Mouse (Mus musculus): ENCODE data around the gene Emilin3.

Emilin3 gene

GRCm38 (mm10) chr2:160872890-160873382 lies 39.2 kb downstream of the Emilin3 start, which contains the start of gene Zhx3:
Gene Zhx3, minus strand, starts transcription at chr2:160872998.
- peak; percentile 97 for DNase-seq (ENCODE audit: inconsistent ontology term)

DNA sequence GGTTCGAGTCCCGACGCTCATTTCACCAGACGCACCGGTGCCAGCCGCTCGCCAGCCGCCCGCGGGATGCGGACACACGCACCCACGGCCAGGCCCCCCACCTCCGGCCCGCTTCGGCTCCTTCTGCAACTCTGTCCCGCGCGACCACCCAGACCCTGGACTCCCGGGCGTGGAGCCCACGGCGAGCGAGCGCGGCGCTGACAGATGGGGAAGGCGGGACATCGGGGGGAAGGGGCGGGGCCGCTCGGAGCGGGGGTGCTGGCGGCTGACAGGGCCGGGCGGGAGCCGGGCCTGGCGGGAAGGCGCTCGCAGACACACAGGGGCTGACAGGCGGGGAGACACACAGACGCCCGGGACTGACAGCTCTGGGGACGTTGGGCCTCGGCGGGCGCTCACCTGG lies 39.7 kb downstream of the Emilin3 start:
- peak; percentile 78 for DNase-seq (ENCODE audit: inconsistent ontology term)

GRCm38 (mm10) chr2:160871310-160871709 lies 40.8 kb downstream of the Emilin3 start:
- no peak for DNase-seq (ENCODE audit: inconsistent ontology term)

DNA sequence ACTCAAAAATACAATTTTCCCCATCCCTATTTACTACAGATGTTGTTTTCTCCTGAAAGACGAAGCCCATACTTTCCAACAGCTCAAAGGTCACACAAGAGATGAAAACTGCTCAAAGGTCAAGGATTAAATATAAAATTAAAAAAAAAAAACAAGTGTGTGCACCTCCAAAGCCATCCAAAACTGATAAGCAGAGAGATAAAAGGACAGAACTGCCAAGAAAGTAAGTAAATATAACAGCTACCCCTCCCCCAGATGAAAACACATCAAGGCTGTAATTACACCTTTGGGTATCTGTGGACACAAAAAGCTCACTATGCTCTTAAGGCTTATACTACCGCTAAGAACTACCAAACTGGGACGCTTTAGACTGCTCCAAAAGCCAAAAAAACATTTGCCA lies 42.7 kb downstream of the Emilin3 start:
- no peak for DNase-seq (ENCODE audit: inconsistent ontology term)

GRCm38 (mm10) chr2:160865266-160865665 lies 46.9 kb downstream of the Emilin3 start:
- peak; percentile 59 for DNase-seq (ENCODE audit: inconsistent ontology term)

- DNase-seq (ENCODE audit: inconsistent ontology term): no peak
These were observed 48.0 kb downstream of the Emilin3 start for GRCm38 (mm10) chr2:160864112-160864511.

- DNase-seq (ENCODE audit: inconsistent ontology term): no peak
These were observed 51.8 kb downstream of the Emilin3 start for GRCm38 (mm10) chr2:160860363-160860762.
